Mouse (Mus musculus) forebrain, embryonic 15.5 days (tissue): ENCODE results near the gene Mtnr1b. TPM values are rescaled to one million over a fixed set of nuclear protein-coding genes. Genes with fewer than 3 reads are reported as not detected.
A peak's percentile ranks its signal among the peaks of the same experiment; 100 is the strongest.
"Not testable (repeated sequence)": the region's sequence is repeated elsewhere in the genome, so short reads cannot be mapped to it uniquely, and the experiment has no call there.

ENCODE experiments used
- ATAC-seq: fragments of 200-750 bp; cut with Nextera tagmentation; replicated peaks from 2 replicates; pipeline ENCODE4 v1.8.0; 2017; ENCODE audit warnings: mild to moderate bottlenecking, moderate TSS enrichment, moderate library complexity
- H3K27ac ChIP-seq: fragments of 300-500 bp; sonication (generic); replicated peaks from 2 replicates; pipeline ENCODE4 v1.5.1; 2015; ENCODE audit warnings: mild to moderate bottlenecking, inconsistent platforms
- H3K27me3 ChIP-seq: fragments of 300-500 bp; sonication (generic); 2 replicates; pipeline ENCODE4 v1.6.1; 2015; ENCODE audit warnings: inconsistent platforms
- H3K36me3 ChIP-seq: fragments of 300-500 bp; sonication (generic); 2 replicates; pipeline ENCODE4 v1.6.1; 2015; ENCODE audit warnings: mild to moderate bottlenecking, inconsistent platforms
- H3K4me1 ChIP-seq: fragments of 300-500 bp; sonication (generic); 2 replicates; pipeline ENCODE4 v1.6.1; 2015; ENCODE audit warnings: inconsistent platforms
- H3K4me2 ChIP-seq: fragments of 300-500 bp; sonication (generic); replicated peaks from 2 replicates; pipeline ENCODE4 v1.6.1; 2015; ENCODE audit warnings: mild to moderate bottlenecking, inconsistent platforms
- H3K4me3 ChIP-seq: fragments of 300-500 bp; sonication (generic); 2 replicates; pipeline ENCODE4 v1.5.1; 2015; ENCODE audit warnings: mild to moderate bottlenecking, inconsistent platforms
- H3K9ac ChIP-seq: fragments of 300-500 bp; sonication (generic); replicated peaks from 2 replicates; pipeline ENCODE4 v1.6.1; 2015; ENCODE audit warnings: mild to moderate bottlenecking, inconsistent platforms
- H3K9me3 ChIP-seq: fragments of 300-500 bp; sonication (generic); 2 replicates; pipeline ENCODE4 v1.6.1; 2016; ENCODE audit warnings: inconsistent platforms
- WGBS: fragments of 180-500 bp; shearing (Covaris S2); methylation state at CpG from one replicate; pipeline ENCODE4 v1.1.7; 2015; ENCODE audit warnings: mixed read lengths; 5-methylcytosine and 5-hydroxymethylcytosine counted together
- polyA plus RNA-seq: library from polyadenylated mRNA; unstranded; fragments of >200 nt; fragmentation: Nextera tagmentation; extraction: Ambion mirVana; gene quantifications from 2 replicates; pipeline ENCODE4 v1.2.1, GENCODE M21; 2015

Mtnr1b gene
- polyA plus RNA-seq, 1 experiment from 2014 or later: not detected

GRCm38 (mm10) chr9:15870013-15870412, 4.3 kb downstream of the Mtnr1b start:
- ATAC-seq: no peak
- no peaks in the 10 kb centered on the region for H3K9me3 ChIP-seq
- 60% methylated on average over 4 of the region's 4 CpGs for WGBS
- peaks cover 4% of the 10 kb centered on the region; the same call in 1 of the 2 replicates for H3K4me1 ChIP-seq
- no peaks in the 10 kb centered on the region for H3K36me3 ChIP-seq
- no peak overlapping the region for H3K9ac ChIP-seq
- no peak overlapping the region for H3K4me2 ChIP-seq
- no peaks in the 10 kb centered on the region for H3K27me3 ChIP-seq
- no peak overlapping the region for H3K4me3 ChIP-seq
- no peak overlapping the region for H3K27ac ChIP-seq

- Histone ChIP-seq H3K4me1 (peaks cover 4% of the 10 kb centered on the region; the same call in 1 of the 2 replicates), H3K36me3 (no peaks in the 10 kb centered on the region), H3K4me2 (no peak overlapping the region), H3K4me3 (no peak overlapping the region), H3K27me3 (no peaks in the 10 kb centered on the region), H3K9me3 (no peaks in the 10 kb centered on the region), H3K9ac (no peak overlapping the region), H3K27ac (no peak overlapping the region)
- 44% methylated on average over 4 of the region's 4 CpGs for WGBS
- no peak for ATAC-seq
Observed at GRCm38 (mm10) chr9:15869456-15869855, 4.9 kb downstream of the Mtnr1b start.

GRCm38 (mm10) chr9:15866280-15867072, 7.9 kb downstream of the Mtnr1b start:
- Histone ChIP-seq H3K9me3 (no peaks in the 10 kb centered on the region), H3K4me3 (no peak overlapping the region), H3K27me3 (no peaks in the 10 kb centered on the region), H3K36me3 (no peaks in the 10 kb centered on the region), H3K4me1 (peaks cover 4% of the 10 kb centered on the region; the same call in 1 of the 2 replicates), H3K4me2 (no peak overlapping the region), H3K27ac (no peak overlapping the region), H3K9ac (no peak overlapping the region)
- ATAC-seq: no peak
- 59% methylated on average over 10 of the region's 10 CpGs for WGBS

GRCm38 (mm10) chr9:15861402-15861801, 13.0 kb downstream of the Mtnr1b start:
- H3K4me3 ChIP-seq: no peak overlapping the region
- WGBS: 71% methylated on average over 5 of the region's 5 CpGs
- H3K4me2 ChIP-seq: no peak overlapping the region
- peaks cover 4% of the 10 kb centered on the region; the same call in 1 of the 2 replicates for H3K4me1 ChIP-seq
- no peaks in the 10 kb centered on the region for H3K9me3 ChIP-seq
- H3K9ac ChIP-seq: no peak overlapping the region
- no peak for ATAC-seq
- no peaks in the 10 kb centered on the region for H3K27me3 ChIP-seq
- H3K36me3 ChIP-seq: no peaks in the 10 kb centered on the region
- no peak overlapping the region for H3K27ac ChIP-seq

GRCm38 (mm10) chr9:15850749-15851148, 23.6 kb downstream of the Mtnr1b start:
- no peak for ATAC-seq
- H3K9me3 ChIP-seq: no peaks in the 10 kb centered on the region

GRCm38 (mm10) chr9:15845390-15845789, 29.0 kb downstream of the Mtnr1b start:
- 91% methylated on average over 8 of the region's 8 CpGs for WGBS
- H3K27ac ChIP-seq: no peak overlapping the region
- no peak overlapping the region for H3K9ac ChIP-seq
- H3K4me2 ChIP-seq: no peak overlapping the region
- no peaks in the 10 kb centered on the region for H3K9me3 ChIP-seq
- ATAC-seq: no peak
- no peak overlapping the region for H3K4me3 ChIP-seq
- H3K36me3 ChIP-seq: no peaks in the 10 kb centered on the region
- H3K27me3 ChIP-seq: no peaks in the 10 kb centered on the region
- H3K4me1 ChIP-seq: no peaks in the 10 kb centered on the region

More at GRCm38 (mm10) chr9:15850749-15851148, 23.6 kb downstream of the Mtnr1b start:
- Histone ChIP-seq H3K27me3 (no peaks in the 10 kb centered on the region), H3K27ac (no peak overlapping the region), H3K4me1 (no peaks in the 10 kb centered on the region), H3K36me3 (no peaks in the 10 kb centered on the region), H3K4me3 (no peak overlapping the region), H3K9ac (no peak overlapping the region), H3K4me2 (no peak overlapping the region)

- H3K27ac ChIP-seq, H3K27me3 ChIP-seq, H3K9ac ChIP-seq, H3K4me2 ChIP-seq, H3K4me3 ChIP-seq, H3K4me1 ChIP-seq, H3K9me3 ChIP-seq, ATAC-seq, H3K36me3 ChIP-seq: not testable (repeated sequence)
- WGBS: 89% methylated on average over 4 of the region's 4 CpGs
Observed at GRCm38 (mm10) chr9:15844936-15845335, 29.4 kb downstream of the Mtnr1b start.

- H3K4me2 ChIP-seq: no peak overlapping the region
- H3K4me3 ChIP-seq: no peak overlapping the region
- ATAC-seq: peak; percentile 94
- WGBS: 29% methylated on average over 6 of the region's 6 CpGs
- peak overlapping the region; percentile 58 for H3K27ac ChIP-seq
- no peaks in the 10 kb centered on the region for H3K36me3 ChIP-seq
- no peaks in the 10 kb centered on the region for H3K9me3 ChIP-seq
- peaks cover 14% of the 10 kb centered on the region for H3K4me1 ChIP-seq
- no peak overlapping the region for H3K9ac ChIP-seq
- no peaks in the 10 kb centered on the region for H3K27me3 ChIP-seq
Observed at GRCm38 (mm10) chr9:15813002-15813911, 61.1 kb downstream of the Mtnr1b start.

GRCm38 (mm10) chr9:15804296-15804695, 70.1 kb downstream of the Mtnr1b start:
- no peak for ATAC-seq
- no peaks in the 10 kb centered on the region for H3K27me3 ChIP-seq
- H3K4me1 ChIP-seq: no peaks in the 10 kb centered on the region
- WGBS: 82% methylated on average over 2 of the region's 2 CpGs
- H3K27ac ChIP-seq: no peak overlapping the region
- H3K9ac ChIP-seq: no peak overlapping the region
- no peaks in the 10 kb centered on the region for H3K36me3 ChIP-seq
- no peak overlapping the region for H3K4me3 ChIP-seq
- H3K9me3 ChIP-seq: no peaks in the 10 kb centered on the region
- H3K4me2 ChIP-seq: no peak overlapping the region

- H3K27me3 ChIP-seq: no peaks in the 10 kb centered on the region
- no peak overlapping the region for H3K4me2 ChIP-seq
- no peak overlapping the region for H3K4me3 ChIP-seq
- H3K4me1 ChIP-seq: no peaks in the 10 kb centered on the region
- no peak for ATAC-seq
- H3K36me3 ChIP-seq: no peaks in the 10 kb centered on the region
- H3K9me3 ChIP-seq: no peaks in the 10 kb centered on the region
- no peak overlapping the region for H3K9ac ChIP-seq
- no peak overlapping the region for H3K27ac ChIP-seq
Observed at GRCm38 (mm10) chr9:15802413-15803027, 71.8 kb downstream of the Mtnr1b start.

GRCm38 (mm10) chr9:15800402-15800801, 74.0 kb downstream of the Mtnr1b start:
- H3K9ac ChIP-seq: no peak overlapping the region
- no peak overlapping the region for H3K4me2 ChIP-seq
- no peaks in the 10 kb centered on the region for H3K27me3 ChIP-seq
- no peaks in the 10 kb centered on the region for H3K9me3 ChIP-seq
- H3K4me3 ChIP-seq: no peak overlapping the region
- ATAC-seq: no peak
- H3K27ac ChIP-seq: no peak overlapping the region
- no peaks in the 10 kb centered on the region for H3K36me3 ChIP-seq
- no peaks in the 10 kb centered on the region for H3K4me1 ChIP-seq
- 88% methylated on average over 5 of the region's 5 CpGs for WGBS

GRCm38 (mm10) chr9:15794408-15794807, 79.9 kb downstream of the Mtnr1b start:
- Histone ChIP-seq H3K4me1 (no peaks in the 10 kb centered on the region), H3K9ac (no peak overlapping the region), H3K36me3 (no peaks in the 10 kb centered on the region), H3K27me3 (no peaks in the 10 kb centered on the region), H3K4me2 (no peak overlapping the region), H3K27ac (no peak overlapping the region), H3K4me3 (no peak overlapping the region), H3K9me3 (no peaks in the 10 kb centered on the region)
- 90% methylated on average over 6 of the region's 6 CpGs for WGBS
- ATAC-seq: no peak
